Mouse (Mus musculus) ovary, postnatal 36 days (tissue): Measurements from ENCODE around the gene Itgae.

Source experiments
- DNase-seq: peaks from one replicate; pipeline ENCODE4 v3.0.0; 2022; ENCODE audit warnings: low spot score, mixed read lengths

The Itgae gene

GRCm38 (mm10) chr11:73094231-73094995 is 4.0 kb downstream of the Itgae start:
- DNase-seq, result no peak

GRCm38 (mm10) chr11:73098860-73099259 is 8.5 kb downstream of the Itgae start:
- DNase-seq, result no peak

- DNase-seq, result peak; percentile 51
These were observed 9.8 kb downstream of the Itgae start for GRCm38 (mm10) chr11:73099976-73100750.

- DNase-seq, result no peak
These were observed 10.9 kb downstream of the Itgae start for GRCm38 (mm10) chr11:73101308-73101707.

- DNase-seq, result no peak
These were observed 14.9 kb downstream of the Itgae start for GRCm38 (mm10) chr11:73105246-73105645.

GRCm38 (mm10) chr11:73107358-73107757 is 17.0 kb downstream of the Itgae start:
- peak; percentile 54 for DNase-seq

- DNase-seq, result no peak
These were observed 18.0 kb downstream of the Itgae start for GRCm38 (mm10) chr11:73108195-73108897.

GRCm38 (mm10) chr11:73108898-73109625 is 18.7 kb downstream of the Itgae start:
- DNase-seq, result no peak

GRCm38 (mm10) chr11:73109941-73110340 is 19.6 kb downstream of the Itgae start:
- DNase-seq, result no peak

GRCm38 (mm10) chr11:73111414-73111813 is 21.0 kb downstream of the Itgae start:
- DNase-seq, result no peak

GRCm38 (mm10) chr11:73126495-73126894 is 36.1 kb downstream of the Itgae start:
- DNase-seq, result no peak

- no peak for DNase-seq
These were observed 40.6 kb downstream of the Itgae start for GRCm38 (mm10) chr11:73131020-73131419.

- no peak for DNase-seq
These were observed 42.6 kb downstream of the Itgae start for GRCm38 (mm10) chr11:73132999-73133398.

GRCm38 (mm10) chr11:73134222-73134621 is 43.8 kb downstream of the Itgae start:
- DNase-seq, result no peak

- DNase-seq, result no peak
These were observed 46.2 kb downstream of the Itgae start for GRCm38 (mm10) chr11:73136587-73136986.

GRCm38 (mm10) chr11:73137116-73137515 is 46.7 kb downstream of the Itgae start:
- no peak for DNase-seq

GRCm38 (mm10) chr11:73137591-73138501 is 47.5 kb downstream of the Itgae start, which contains the start of gene Haspin:
TSS of gene Haspin (minus strand) at chr11:73138294.
- DNase-seq, result peak; percentile 90

GRCm38 (mm10) chr11:73144261-73144681 is 53.9 kb downstream of the Itgae start:
- DNase-seq, result no peak

GRCm38 (mm10) chr11:73146026-73146974 is 55.9 kb downstream of the Itgae start:
- DNase-seq, result no peak

- DNase-seq, result no peak
These were observed 56.6 kb downstream of the Itgae start for GRCm38 (mm10) chr11:73146975-73147365.
